Mouse (Mus musculus) adrenal gland, postnatal 14 days (tissue): ENCODE measurements at regions not wholly inside any gene's neighbourhood (a gene's known extent, or its start where the extent isn't known, plus 50 kb on each side); places are given as distances from the start of the nearest gene placed in this dataset.
"Not testable (repeated sequence)": the region's sequence is repeated elsewhere in the genome, so short reads cannot be mapped to it uniquely, and the experiment has no call there.

Experiments
- DNase-seq: peaks from one replicate; pipeline ENCODE4 v3.0.0; 2021; ENCODE audit warnings: mixed read lengths

DNA sequence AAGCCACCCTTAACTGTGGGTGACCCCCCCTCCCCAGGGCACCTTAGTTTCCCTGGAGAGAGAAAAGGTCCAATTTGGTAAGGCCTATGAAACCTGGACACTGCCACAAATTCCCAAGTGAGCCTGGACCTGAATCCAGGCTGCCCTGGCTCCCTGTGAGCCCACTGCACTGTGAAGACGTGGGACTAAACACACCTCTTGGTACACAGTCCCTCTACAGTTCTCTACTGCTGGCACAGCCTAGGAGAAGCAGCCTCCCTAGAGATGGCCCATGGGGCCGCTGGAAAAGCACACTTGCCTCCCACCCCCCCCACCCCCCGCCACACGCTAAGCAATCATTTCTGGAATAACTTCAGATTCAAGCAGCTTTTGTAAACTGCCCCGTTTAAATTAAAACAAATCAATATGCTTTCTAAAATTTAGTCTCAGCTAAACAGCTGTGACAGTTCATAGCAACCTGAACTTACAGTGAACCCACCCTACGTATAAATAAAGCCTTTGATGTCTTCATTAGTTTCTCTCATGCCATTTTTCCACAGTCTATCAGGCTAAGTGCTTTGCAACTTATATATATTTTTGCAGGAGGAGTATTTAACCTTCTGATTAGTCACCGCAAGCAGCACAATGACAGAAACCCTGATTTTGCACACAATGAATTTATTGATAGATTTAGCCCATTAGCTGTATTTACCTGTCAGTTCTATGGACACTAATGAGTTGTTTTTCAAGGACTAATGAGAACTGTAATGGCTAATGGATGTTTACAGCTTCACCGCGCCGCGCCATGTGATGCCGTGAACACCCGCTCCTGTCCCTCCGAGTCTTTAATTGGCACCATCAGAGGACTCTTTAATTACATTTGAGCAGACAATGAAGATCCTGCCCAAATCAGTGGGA lies 215.3 kb downstream of the 3100002H09Rik start:
- no peak for DNase-seq

DNA sequence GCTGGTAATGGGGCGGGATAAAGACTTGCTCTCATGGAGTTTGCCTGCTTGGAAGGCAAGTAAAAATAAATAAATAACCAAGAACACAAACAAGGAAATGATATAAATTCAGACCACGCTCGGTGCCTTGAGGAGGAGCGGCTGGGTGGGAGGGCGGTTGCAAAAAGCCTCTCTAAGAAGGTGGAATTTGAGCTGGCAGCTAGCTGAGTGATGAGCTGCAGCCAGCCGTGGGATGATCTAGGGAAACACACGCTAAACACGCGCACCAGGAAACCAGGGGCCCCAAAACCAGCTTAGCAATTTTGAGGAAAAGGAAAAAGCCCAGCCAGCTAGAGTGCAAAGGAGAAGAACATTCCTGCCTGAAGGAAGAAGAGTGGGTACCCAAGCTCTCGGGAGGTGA lies 217.0 kb downstream of the 3100002H09Rik start:
- DNase-seq, result no peak

DNA sequence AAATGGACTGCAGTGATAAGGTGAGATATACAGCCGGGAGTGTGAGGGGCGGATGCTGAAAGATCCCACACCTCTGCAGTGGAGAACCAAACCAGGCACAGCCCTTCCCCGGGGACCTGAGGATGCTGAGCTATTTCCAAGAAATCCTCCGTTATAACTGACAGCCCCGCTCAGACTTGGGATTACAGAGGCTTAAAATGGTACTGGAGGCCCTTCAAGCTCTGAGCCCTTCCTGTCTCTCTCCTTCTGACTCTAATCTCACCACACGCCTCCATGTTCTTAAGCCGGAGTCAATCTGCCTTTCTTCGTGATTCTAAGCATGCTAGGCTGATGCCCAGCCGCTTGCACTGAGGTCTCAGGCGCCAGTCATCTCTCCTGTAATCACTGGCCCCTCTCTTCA lies 221.5 kb downstream of the 3100002H09Rik start:
- DNase-seq, result no peak

DNA sequence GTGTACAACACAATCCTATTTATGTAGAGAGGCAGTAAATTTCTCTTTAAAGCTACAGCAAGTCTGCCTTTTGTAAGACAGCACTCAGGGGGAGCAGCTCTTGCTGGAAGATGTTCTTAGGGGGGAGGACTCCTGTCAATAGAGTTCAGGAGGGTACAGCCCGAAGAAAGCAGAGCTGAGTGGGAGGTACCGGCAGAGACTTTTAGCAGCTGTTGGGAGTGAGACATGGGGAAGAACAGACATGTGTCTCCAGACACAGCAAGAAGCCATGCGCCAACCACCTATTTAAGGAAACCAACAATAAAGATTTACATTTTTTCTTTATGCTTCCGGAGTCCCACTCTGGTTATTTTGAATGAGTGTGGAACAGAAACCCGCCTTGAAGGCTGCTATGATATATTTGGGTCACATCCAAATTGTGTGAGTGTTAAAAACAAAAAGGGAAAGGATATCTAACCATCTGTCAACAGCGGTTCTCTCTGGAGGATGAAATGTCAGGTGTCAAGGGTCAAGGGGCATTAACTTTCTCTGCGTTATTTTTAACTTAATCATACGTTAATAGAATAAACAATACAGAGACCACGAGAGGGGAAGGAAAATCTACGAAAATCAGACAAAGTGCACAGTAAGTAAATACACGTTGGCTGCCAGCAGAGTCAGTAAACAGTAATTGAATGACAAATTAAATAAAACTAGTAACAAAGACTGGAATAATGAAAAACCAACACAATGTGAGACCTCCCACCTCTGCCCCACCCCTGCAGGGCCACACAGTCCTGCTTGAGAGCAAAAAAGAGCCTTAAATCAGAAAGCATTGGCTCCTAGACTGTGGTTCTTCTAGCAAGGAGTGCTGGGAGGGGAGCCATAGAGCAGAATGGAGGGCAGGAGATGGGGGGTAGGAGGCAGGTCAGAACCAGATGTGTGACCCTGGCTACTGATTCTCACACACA lies 225.2 kb downstream of the 3100002H09Rik start:
- no peak for DNase-seq

DNA sequence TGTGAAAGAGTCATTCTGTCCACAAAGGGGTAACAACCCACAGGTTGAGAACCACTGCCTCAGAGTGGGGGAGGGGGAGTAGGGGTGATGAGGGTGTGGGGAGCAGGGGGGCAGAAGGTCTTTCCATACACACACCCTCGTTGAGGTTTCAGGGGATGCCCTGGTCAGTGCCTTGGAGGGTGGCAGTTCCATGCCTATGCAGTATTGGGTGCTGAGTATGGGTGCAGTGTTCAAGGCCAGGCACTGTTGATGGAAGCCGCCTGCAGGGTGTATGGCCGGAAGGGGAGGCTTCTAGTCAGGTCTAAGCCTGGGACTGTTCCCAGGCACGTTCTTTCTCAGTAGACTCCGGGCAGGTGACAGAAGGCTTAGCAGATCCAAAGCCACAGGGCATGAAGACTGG lies 234.1 kb downstream of the 3100002H09Rik start:
- no peak for DNase-seq

- DNase-seq, result no peak
Observed at GRCm38 (mm10) chr4:124375581-124375980, 235.0 kb downstream of the 3100002H09Rik start.

- DNase-seq, result no peak
Observed at GRCm38 (mm10) chr4:124368831-124369230, 241.8 kb downstream of the 3100002H09Rik start.

- DNase-seq, result no peak
Observed at GRCm38 (mm10) chr4:124368085-124368484, 242.5 kb downstream of the 3100002H09Rik start.

GRCm38 (mm10) chr4:124360578-124360908 lies 250.1 kb downstream of the 3100002H09Rik start:
- DNase-seq, result no peak

GRCm38 (mm10) chr4:124359707-124360577 lies 250.7 kb downstream of the 3100002H09Rik start:
- DNase-seq, result no peak

GRCm38 (mm10) chr4:124358456-124358855 lies 252.1 kb downstream of the 3100002H09Rik start:
- DNase-seq, result not testable (repeated sequence)

DNA sequence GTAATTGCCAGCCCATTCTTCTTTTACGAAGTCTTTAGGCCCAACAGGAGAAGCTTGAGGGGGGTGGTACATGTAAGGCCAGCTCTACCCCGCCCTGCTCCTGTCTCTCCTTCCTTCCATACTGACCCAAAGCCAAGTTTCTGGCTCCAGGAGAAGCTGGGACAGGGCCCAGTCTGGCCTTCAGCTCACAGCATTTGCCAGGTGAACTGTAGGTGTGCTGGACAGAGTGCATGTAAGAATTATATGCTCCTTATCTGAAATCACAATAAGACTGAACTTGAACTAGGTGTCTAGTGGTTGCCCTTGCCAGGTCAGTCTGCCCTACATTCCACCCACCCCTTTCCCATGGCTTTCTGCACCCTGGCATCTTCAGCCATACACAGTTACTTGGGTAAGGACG lies 260.2 kb downstream of the 3100002H09Rik start:
- DNase-seq, result no peak

GRCm38 (mm10) chr4:124349610-124350295 lies 260.9 kb downstream of the 3100002H09Rik start:
- DNase-seq, result no peak

DNA sequence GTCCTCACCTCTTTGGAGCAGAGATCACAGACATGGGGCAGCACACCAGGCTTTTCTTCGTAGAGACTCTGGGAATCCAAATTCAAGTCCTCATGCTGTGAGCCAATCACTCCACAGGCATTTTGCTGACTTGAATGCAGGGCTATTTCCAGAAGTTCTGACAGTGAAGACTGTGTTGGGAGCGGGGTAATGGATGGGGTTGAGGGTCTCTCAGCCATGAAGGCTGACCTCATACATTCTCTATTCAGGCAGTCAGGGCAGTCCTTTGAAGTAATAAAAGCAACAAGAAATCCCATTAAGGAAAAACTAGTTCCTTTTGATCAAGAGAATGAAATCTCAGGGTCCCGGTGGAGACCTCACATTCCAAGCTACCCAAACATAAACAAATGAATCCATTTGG lies 261.5 kb downstream of the 3100002H09Rik start:
- no peak for DNase-seq

- no peak for DNase-seq
Observed at GRCm38 (mm10) chr4:124340073-124340472, 270.5 kb downstream of the 3100002H09Rik start.

GRCm38 (mm10) chr4:124335726-124336125 lies 274.9 kb downstream of the 3100002H09Rik start:
- no peak for DNase-seq

DNA sequence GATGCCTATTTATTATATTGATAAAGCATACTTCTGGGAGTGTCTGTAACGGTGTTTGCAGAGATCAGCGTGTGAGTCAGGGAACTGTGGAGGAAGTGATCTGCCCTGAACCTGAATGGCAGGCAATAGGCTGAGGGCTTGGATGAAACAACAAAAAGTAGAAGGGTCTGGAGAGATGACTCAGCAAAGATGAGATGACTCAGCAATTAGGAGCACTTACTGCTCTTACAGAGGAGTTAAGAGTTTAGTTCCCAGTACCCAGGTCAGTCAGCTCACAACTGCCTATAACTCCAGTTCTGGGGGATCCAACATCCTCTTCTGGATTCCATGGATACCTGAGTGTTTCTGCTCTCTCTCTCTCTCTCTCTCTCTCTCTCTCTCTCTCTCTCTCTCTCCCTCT lies 277.6 kb downstream of the 3100002H09Rik start:
- no peak for DNase-seq

DNA sequence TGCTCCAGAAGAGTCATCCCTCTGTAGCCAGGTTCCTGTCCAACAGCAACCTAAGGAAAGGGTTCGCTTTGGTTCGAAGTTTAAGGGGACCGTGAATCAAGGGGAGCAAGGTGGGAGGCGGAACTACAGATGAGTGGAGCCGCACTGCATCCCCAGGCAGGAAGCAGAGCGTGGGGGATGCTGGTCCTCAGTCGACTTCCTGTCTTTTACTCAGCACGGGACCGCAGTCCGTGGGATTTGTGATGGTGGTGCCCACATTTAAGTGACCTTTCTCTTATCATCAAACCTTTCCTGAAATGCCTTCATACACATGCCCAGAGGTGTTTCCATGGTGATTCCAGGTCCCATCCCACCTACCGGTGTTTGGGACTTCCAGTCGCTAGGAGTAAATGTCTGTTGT lies 278.2 kb downstream of the 3100002H09Rik start:
- no peak for DNase-seq

GRCm38 (mm10) chr4:124329107-124329771 lies 281.4 kb downstream of the 3100002H09Rik start:
- DNase-seq, result no peak

GRCm38 (mm10) chr4:124326301-124326700 lies 284.3 kb downstream of the 3100002H09Rik start:
- no peak for DNase-seq

DNA sequence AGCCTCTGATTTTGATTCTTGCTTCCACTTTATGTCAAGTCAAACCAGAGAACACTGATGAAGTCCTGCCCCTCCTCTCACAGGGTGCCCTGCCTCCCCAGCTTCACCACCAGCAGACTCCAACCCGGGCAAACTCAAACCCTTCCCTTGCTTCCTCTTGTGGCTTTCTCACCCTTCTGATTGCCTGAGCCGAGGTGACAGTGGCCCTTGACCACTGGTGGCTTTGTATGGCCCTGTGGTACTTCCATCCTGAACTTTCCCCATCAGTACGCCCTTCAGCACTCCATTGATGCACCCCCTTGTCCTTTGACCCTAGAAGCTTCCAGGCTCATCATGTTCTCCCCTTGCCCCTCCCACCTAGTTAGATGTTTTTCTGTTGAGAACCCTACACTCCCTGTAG lies 287.0 kb downstream of the 3100002H09Rik start:
- DNase-seq, result no peak
